Comparison of ENCODE assay signal across 9 mouse cellular contexts in the genomic region with DNA sequence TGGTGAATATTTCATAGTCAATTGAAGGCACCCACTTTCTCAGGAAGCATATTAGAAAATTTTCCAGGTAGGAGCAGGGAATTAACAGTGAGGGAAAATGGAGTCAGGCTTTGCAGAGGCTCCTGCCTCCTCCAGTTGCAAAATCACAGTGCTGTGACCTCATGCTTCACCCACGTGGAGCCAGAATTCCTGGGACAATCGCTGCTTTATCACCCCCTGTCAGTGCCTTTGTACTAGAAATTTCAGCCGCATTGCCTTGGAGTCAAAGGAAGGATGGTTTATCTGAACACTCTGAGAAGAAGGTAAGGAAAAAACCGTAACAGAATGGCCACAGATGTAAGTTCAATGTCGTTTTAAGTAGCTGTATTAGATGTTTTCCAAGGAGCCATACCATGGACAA. TPM values are rescaled to one million over a fixed set of nuclear protein-coding genes. Genes with fewer than 3 reads are reported as not detected.
A peak's percentile ranks its signal among the peaks of the same experiment; 100 is the strongest.
DNase-seq lines count a peak whose midpoint lies in the region; ATAC-seq lines count a peak whose summit lies in the region.
"Had no signal": no experiment of that assay in that cellular context is flagged by ENCODE, and none has a peak within 500 bp of the region (broad histone marks: within the 10 kb centered on the region; RNA-seq: fewer than 3 reads in every experiment).

No protein-coding gene starts in this region.

- no peaks in the 10 kb centered on the region for H3K9me3 ChIP-seq in heart, embryonic 12.5 days (replicated peaks)
- no peaks in the 10 kb centered on the region for H3K9me3 ChIP-seq in embryonic facial prominence, embryonic 10.5 days
- no peaks in the 10 kb centered on the region for H3K9me3 ChIP-seq in midbrain, embryonic 10.5 days (replicated peaks)
- H3K9me3 ChIP-seq: limb, embryonic 12.5 days had no signal

- no peak overlapping the region for H3K4me3 ChIP-seq in heart, embryonic 12.5 days
- H3K4me3 ChIP-seq in embryonic facial prominence, embryonic 10.5 days = no peak overlapping the region
- 0 out of 2 replicates have a peak overlapping the region, but pooled peaks have one; percentile 68 for H3K4me3 ChIP-seq in midbrain, embryonic 10.5 days

- 20% methylated on average over 5 of the region's 5 CpGs for WGBS in heart, embryonic 12.5 days
- 20% methylated on average over 5 of the region's 5 CpGs for WGBS in embryonic facial prominence, embryonic 10.5 days
- WGBS in midbrain, embryonic 10.5 days = 27% methylated on average over 5 of the region's 5 CpGs

- no peak for ATAC-seq in heart, embryonic 12.5 days (ENCODE audit: insufficient number of reproducible peaks, low FRiP score)
- ATAC-seq in erythroblast, adult 5-6 weeks (replicated peaks; ENCODE audit: low FRiP score, poor library complexity, severe bottlenecking) = no peak

- no peak for DNase-seq in heart, adult 11 months
- peak; percentile 2 for DNase-seq in ES-CJ7 (ENCODE audit: low read depth, low spot score)
- DNase-seq in embryonic facial prominence, embryonic 10.5 days (ENCODE audit: low spot score) = peak; percentile 12
- DNase-seq in midbrain, embryonic 10.5 days (ENCODE audit: low spot score) = peak; percentile 28
- DNase-seq in cerebellum, postnatal 4 days (ENCODE audit: low spot score in 2 of 2) = no peak
- DNase-seq in layer of hippocampus, postnatal 36 days = no peak

- H3K9ac ChIP-seq in heart, embryonic 12.5 days = no peak overlapping the region
- H3K9ac ChIP-seq: limb, embryonic 12.5 days had no signal

- peak overlapping the region; percentile 31; the same call in 1 of the 2 replicates for H3K4me2 ChIP-seq in heart, embryonic 12.5 days

- no peak overlapping the region for H3K27ac ChIP-seq in heart, embryonic 12.5 days (ENCODE audit: poor library complexity, severe bottlenecking)
- no peak overlapping the region for H3K27ac ChIP-seq in embryonic facial prominence, embryonic 10.5 days (replicated peaks)
- peak overlapping the region; percentile 85; the same call in 1 of the 2 replicates for H3K27ac ChIP-seq in midbrain, embryonic 10.5 days (replicated peaks)

- no peaks in the 10 kb centered on the region for H3K27me3 ChIP-seq in heart, embryonic 12.5 days (replicated peaks)
- peaks cover 80% of the 10 kb centered on the region for H3K27me3 ChIP-seq in embryonic facial prominence, embryonic 10.5 days (replicated peaks; ENCODE audit: low read depth, poor library complexity, severe bottlenecking)
- peaks cover 95% of the 10 kb centered on the region for H3K27me3 ChIP-seq in midbrain, embryonic 10.5 days (ENCODE audit: low read depth, poor library complexity, severe bottlenecking)

- H3K36me3 ChIP-seq in heart, embryonic 12.5 days = no peaks in the 10 kb centered on the region
- no peaks in the 10 kb centered on the region for H3K36me3 ChIP-seq in embryonic facial prominence, embryonic 10.5 days (replicated peaks)
- H3K36me3 ChIP-seq in midbrain, embryonic 10.5 days = no peaks in the 10 kb centered on the region
- H3K36me3 ChIP-seq: limb, embryonic 12.5 days had no signal

- no peaks in the 10 kb centered on the region for H3K4me1 ChIP-seq in heart, embryonic 12.5 days (replicated peaks)
- H3K4me1 ChIP-seq in embryonic facial prominence, embryonic 10.5 days = peaks cover 5% of the 10 kb centered on the region; the same call in 1 of the 2 replicates
- peaks cover 26% of the 10 kb centered on the region for H3K4me1 ChIP-seq in midbrain, embryonic 10.5 days
- H3K4me1 ChIP-seq: limb, embryonic 12.5 days had no signal

RNA-seq across cellular contexts. Expression of a gene that starts 1.5 kb away (rescaled TPM):
- 1.9 and 2.2 TPM in 2 replicates for polyA plus RNA-seq in heart, embryonic 12.5 days (2016; fragmentation: Nextera tagmentation; extraction: Ambion mirVana)
- polyA plus RNA-seq in embryonic facial prominence, embryonic 10.5 days (2016; fragmentation: Nextera tagmentation; extraction: Ambion mirVana) = 1.7 and 1.9 TPM in 2 replicates
- polyA plus RNA-seq in midbrain, embryonic 10.5 days (2016; fragmentation: Nextera tagmentation; extraction: Ambion mirVana) = 2.9 and 3.6 TPM in 2 replicates
- 0.19 TPM in 1 of 2 replicates, not detected in the other for total RNA-seq in erythroblast, adult 5-6 weeks (2015; ENCODE audit: low replicate concordance)
- total RNA-seq in erythroblast, adult 5-6 weeks (2017; ENCODE audit: low replicate concordance) = 0.26 TPM in 1 of 2 replicates, not detected in the other
- 100 to 1,000 TPM; 105 to 106 TPM for total RNA-seq in layer of hippocampus, postnatal 36 days (2021)

Comparison
In these comparisons a context has a peak if more than half of its experiments do, and no peak if none do; other contexts are left out.
1. DNase-seq: peak in ES-CJ7 (single experiment), embryonic facial prominence, embryonic 10.5 days (single experiment) and midbrain, embryonic 10.5 days (single experiment); none in heart, adult 11 months (single experiment), cerebellum, postnatal 4 days (0 of 2) and layer of hippocampus, postnatal 36 days (0 of 2).